Mouse (Mus musculus): ENCODE measurements around the gene Usp30. TPM values are rescaled to one million over a fixed set of nuclear protein-coding genes. Genes with fewer than 3 reads are reported as not detected.

The Usp30 gene
- polyA plus RNA-seq, 1 experiment from 2014 or later = 7.6 TPM

- H3K27me3 ChIP-seq (ENCODE audit: control insufficient read depth, insufficient read depth, low read length) = no peaks in the 10 kb centered on the region
- H3K36me3 ChIP-seq (ENCODE audit: control insufficient read depth, insufficient read depth, low read length) = no peaks in the 10 kb centered on the region
- H3K9ac ChIP-seq (ENCODE audit: low read length) = peak overlapping the region; percentile 84
- H3K9me3 ChIP-seq (ENCODE audit: control insufficient read depth, low read length) = 0 out of 2 replicates have a peak, but pooled peaks cover 6% of the 10 kb centered on the region
- 41% methylated on average over 14 of the region's 14 CpGs for WGBS
- H3K27ac ChIP-seq (replicated peaks in 1 of 2; ENCODE audit: control insufficient read depth in 1 of 2, insufficient read depth in 1 of 2, low read depth in 2 of 2, low read length in 2 of 2) = peak overlapping the region; percentile 95 to 99
- peak; percentile 20; the same call in 1 of the 2 replicates for ATAC-seq (ENCODE audit: insufficient number of reproducible peaks, insufficient read depth, low FRiP score, low read depth)
- H3K4me1 ChIP-seq (ENCODE audit: control insufficient read depth in 2 of 2, insufficient read depth in 2 of 2, low read length in 2 of 2) = peaks cover 21 to 26% of the 10 kb centered on the region in 2 experiments
- H3K4me3 ChIP-seq (ENCODE audit: control insufficient read depth in 1 of 2, insufficient read depth in 1 of 2, low read depth in 1 of 2, low read length in 2 of 2) = peak overlapping the region; percentile 43 to 48
- peak overlapping the region; percentile 66 for H3K4me2 ChIP-seq (ENCODE audit: low read length)
These were observed 82.0 kb downstream of the Usp30 start for GRCm38 (mm10) chr5:114147043-114147972.

GRCm38 (mm10) chr5:114152359-114153092, 87.3 kb downstream of the Usp30 start:
- 82% methylated on average over 12 of the region's 12 CpGs for WGBS
- Histone ChIP-seq H3K9ac (ENCODE audit: low read length) (no peak overlapping the region), H3K36me3 (ENCODE audit: control insufficient read depth, insufficient read depth, low read length) (no peaks in the 10 kb centered on the region), H3K4me1 (ENCODE audit: control insufficient read depth in 2 of 2, insufficient read depth in 2 of 2, low read length in 2 of 2) (peaks cover 20 to 25% of the 10 kb centered on the region in 2 experiments), H3K4me2 (ENCODE audit: low read length) (no peak overlapping the region), H3K27ac (replicated peaks in 1 of 2; ENCODE audit: control insufficient read depth in 1 of 2, insufficient read depth in 1 of 2, low read depth in 2 of 2, low read length in 2 of 2) (peak overlapping the region in 1 of 2 experiments; percentile 33; a peak in 2 of 4 replicates), H3K9me3 (ENCODE audit: control insufficient read depth, low read length) (0 out of 2 replicates have a peak, but pooled peaks cover 6% of the 10 kb centered on the region), H3K27me3 (ENCODE audit: control insufficient read depth, insufficient read depth, low read length) (no peaks in the 10 kb centered on the region), H3K4me3 (ENCODE audit: control insufficient read depth in 1 of 2, insufficient read depth in 1 of 2, low read depth in 1 of 2, low read length in 2 of 2) (no peak overlapping the region)
- ATAC-seq (ENCODE audit: insufficient number of reproducible peaks, insufficient read depth, low FRiP score, low read depth) = no peak

GRCm38 (mm10) chr5:114153490-114153889, 88.2 kb downstream of the Usp30 start:
- peaks cover 20 to 25% of the 10 kb centered on the region in 2 experiments for H3K4me1 ChIP-seq (ENCODE audit: control insufficient read depth in 2 of 2, insufficient read depth in 2 of 2, low read length in 2 of 2)
- H3K4me3 ChIP-seq (ENCODE audit: control insufficient read depth in 1 of 2, insufficient read depth in 1 of 2, low read depth in 1 of 2, low read length in 2 of 2) = peak overlapping the region in 1 of 2 experiments; percentile 9; a peak in 1 of 4 replicates
- H3K36me3 ChIP-seq (ENCODE audit: control insufficient read depth, insufficient read depth, low read length) = no peaks in the 10 kb centered on the region
- no peak for ATAC-seq (ENCODE audit: insufficient number of reproducible peaks, insufficient read depth, low FRiP score, low read depth)
- no peak overlapping the region for H3K27ac ChIP-seq (replicated peaks in 1 of 2; ENCODE audit: control insufficient read depth in 1 of 2, insufficient read depth in 1 of 2, low read depth in 2 of 2, low read length in 2 of 2)
- H3K27me3 ChIP-seq (ENCODE audit: control insufficient read depth, insufficient read depth, low read length) = no peaks in the 10 kb centered on the region
- no peak overlapping the region for H3K9ac ChIP-seq (ENCODE audit: low read length)
- H3K9me3 ChIP-seq (ENCODE audit: control insufficient read depth, low read length) = 0 out of 2 replicates have a peak, but pooled peaks cover 3% of the 10 kb centered on the region
- H3K4me2 ChIP-seq (ENCODE audit: low read length) = peak overlapping the region; percentile 38
- WGBS = 9% methylated on average over 12 of the region's 12 CpGs

- Histone ChIP-seq H3K4me1 (ENCODE audit: control insufficient read depth in 2 of 2, insufficient read depth in 2 of 2, low read length in 2 of 2) (peaks cover 20 to 22% of the 10 kb centered on the region in 2 experiments), H3K27me3 (ENCODE audit: control insufficient read depth, insufficient read depth, low read length) (no peaks in the 10 kb centered on the region), H3K36me3 (ENCODE audit: control insufficient read depth, insufficient read depth, low read length) (no peaks in the 10 kb centered on the region), H3K9ac (ENCODE audit: low read length) (no peak overlapping the region), H3K9me3 (ENCODE audit: control insufficient read depth, low read length) (no peaks in the 10 kb centered on the region), H3K4me3 (ENCODE audit: control insufficient read depth in 1 of 2, insufficient read depth in 1 of 2, low read depth in 1 of 2, low read length in 2 of 2) (no peak overlapping the region), H3K27ac (replicated peaks in 1 of 2; ENCODE audit: control insufficient read depth in 1 of 2, insufficient read depth in 1 of 2, low read depth in 2 of 2, low read length in 2 of 2) (no peak overlapping the region), H3K4me2 (ENCODE audit: low read length) (no peak overlapping the region)
- WGBS = 85% methylated on average over 5 of the region's 5 CpGs
- ATAC-seq (ENCODE audit: insufficient number of reproducible peaks, insufficient read depth, low FRiP score, low read depth) = 0 out of 2 replicates have a peak, but pooled peaks have one; percentile 7
These were observed 89.5 kb downstream of the Usp30 start for GRCm38 (mm10) chr5:114154765-114155164.

- ATAC-seq (ENCODE audit: insufficient number of reproducible peaks, insufficient read depth, low FRiP score, low read depth) = peak; percentile 47
- H3K27me3 ChIP-seq (ENCODE audit: control insufficient read depth, insufficient read depth, low read length) = no peaks in the 10 kb centered on the region
- no peak overlapping the region for H3K4me2 ChIP-seq (ENCODE audit: low read length)
- WGBS = 43% methylated on average over 9 of the region's 9 CpGs
- H3K4me3 ChIP-seq (ENCODE audit: control insufficient read depth in 1 of 2, insufficient read depth in 1 of 2, low read depth in 1 of 2, low read length in 2 of 2) = no peak overlapping the region
- H3K9me3 ChIP-seq (ENCODE audit: control insufficient read depth, low read length) = no peaks in the 10 kb centered on the region
- no peak overlapping the region for H3K9ac ChIP-seq (ENCODE audit: low read length)
- H3K36me3 ChIP-seq (ENCODE audit: control insufficient read depth, insufficient read depth, low read length) = no peaks in the 10 kb centered on the region
- H3K27ac ChIP-seq (replicated peaks in 1 of 2; ENCODE audit: control insufficient read depth in 1 of 2, insufficient read depth in 1 of 2, low read depth in 2 of 2, low read length in 2 of 2) = 0 out of 4 replicates have a peak overlapping the region, but pooled peaks of 1 of the 2 experiments have one; percentile 33
- peaks cover 20 to 22% of the 10 kb centered on the region in 2 experiments for H3K4me1 ChIP-seq (ENCODE audit: control insufficient read depth in 2 of 2, insufficient read depth in 2 of 2, low read length in 2 of 2)
These were observed 90.1 kb downstream of the Usp30 start for GRCm38 (mm10) chr5:114155168-114155933.

- Histone ChIP-seq H3K9ac (ENCODE audit: low read length) (no peak overlapping the region), H3K36me3 (ENCODE audit: control insufficient read depth, insufficient read depth, low read length) (no peaks in the 10 kb centered on the region), H3K4me3 (ENCODE audit: control insufficient read depth in 1 of 2, insufficient read depth in 1 of 2, low read depth in 1 of 2, low read length in 2 of 2) (no peak overlapping the region), H3K4me2 (ENCODE audit: low read length) (no peak overlapping the region), H3K4me1 (ENCODE audit: control insufficient read depth in 2 of 2, insufficient read depth in 2 of 2, low read length in 2 of 2) (peaks cover 13 to 22% of the 10 kb centered on the region in 2 experiments), H3K9me3 (ENCODE audit: control insufficient read depth, low read length) (no peaks in the 10 kb centered on the region), H3K27ac (replicated peaks in 1 of 2; ENCODE audit: control insufficient read depth in 1 of 2, insufficient read depth in 1 of 2, low read depth in 2 of 2, low read length in 2 of 2) (no peak overlapping the region), H3K27me3 (ENCODE audit: control insufficient read depth, insufficient read depth, low read length) (no peaks in the 10 kb centered on the region)
- 60% methylated on average over 7 of the region's 7 CpGs for WGBS
- no peak for ATAC-seq (ENCODE audit: insufficient number of reproducible peaks, insufficient read depth, low FRiP score, low read depth)
These were observed 92.0 kb downstream of the Usp30 start for GRCm38 (mm10) chr5:114157236-114157635.

- peaks cover 2 to 7% of the 10 kb centered on the region in 2 experiments; a peak in 3 of 4 replicates for H3K4me1 ChIP-seq (ENCODE audit: control insufficient read depth in 2 of 2, insufficient read depth in 2 of 2, low read length in 2 of 2)
- no peak overlapping the region for H3K4me3 ChIP-seq (ENCODE audit: control insufficient read depth in 1 of 2, insufficient read depth in 1 of 2, low read depth in 1 of 2, low read length in 2 of 2)
- peaks cover 12% of the 10 kb centered on the region for H3K36me3 ChIP-seq (ENCODE audit: control insufficient read depth, insufficient read depth, low read length)
- no peak for ATAC-seq (ENCODE audit: insufficient number of reproducible peaks, insufficient read depth, low FRiP score, low read depth)
- H3K27me3 ChIP-seq (ENCODE audit: control insufficient read depth, insufficient read depth, low read length) = no peaks in the 10 kb centered on the region
- H3K9ac ChIP-seq (ENCODE audit: low read length) = no peak overlapping the region
- WGBS = 87% methylated on average over 6 of the region's 6 CpGs
- H3K9me3 ChIP-seq (ENCODE audit: control insufficient read depth, low read length) = no peaks in the 10 kb centered on the region
- H3K4me2 ChIP-seq (ENCODE audit: low read length) = no peak overlapping the region
- H3K27ac ChIP-seq (replicated peaks in 1 of 2; ENCODE audit: control insufficient read depth in 1 of 2, insufficient read depth in 1 of 2, low read depth in 2 of 2, low read length in 2 of 2) = no peak overlapping the region
These were observed 96.2 kb downstream of the Usp30 start for GRCm38 (mm10) chr5:114161424-114161823.

Measured in heart, embryonic 14.5 days (tissue).